Mouse (Mus musculus) cortical plate, adult 2 months (tissue): Measurements from ENCODE around the gene H1fx.

Experiments
- CTCF ChIP-seq: fragments of 200-500 bp; IDR thresholded peaks from 2 replicates; pipeline ENCODE4 v1.5.1; 2011; ENCODE audit warnings: mild to moderate bottlenecking, control low read depth, low read length; ENCODE audit not compliant: insufficient read depth; ENCODE audit errors: extremely low read depth
- POLR2A ChIP-seq: fragments of 200-500 bp; IDR thresholded peaks from 2 replicates; pipeline ENCODE4 v1.6.1; 2011; ENCODE audit warnings: mild to moderate bottlenecking, low read length, control low read depth; ENCODE audit not compliant: insufficient read depth; ENCODE audit errors: extremely low read depth

GRCm38 (mm10) chr6:88015797-88016196 lies 34.4 kb upstream of the H1fx start:
- TF ChIP-seq CTCF (no peak), POLR2A (no peak)
